Mouse (Mus musculus) hindbrain, embryonic 16.5 days (tissue): ENCODE data around the gene Arid3c. TPM values are rescaled to one million over a fixed set of nuclear protein-coding genes. Genes with fewer than 3 reads are reported as not detected.
A peak's percentile ranks its signal among the peaks of the same experiment; 100 is the strongest.

Experiments
- ATAC-seq: fragments of 200-750 bp; cut with Nextera tagmentation; 2 replicates; pipeline ENCODE4 v1.8.0; 2017; ENCODE audit warnings: moderate TSS enrichment, moderate library complexity
- H3K27ac ChIP-seq: fragments of 300-500 bp; sonication (generic); 2 replicates; pipeline ENCODE4 v1.5.1; 2014; ENCODE audit warnings: low read depth, mild to moderate bottlenecking, control low read depth, low read length, moderate library complexity
- H3K27me3 ChIP-seq: fragments of 300-500 bp; sonication (generic); replicated peaks from 2 replicates; pipeline ENCODE4 v1.6.1; 2014; ENCODE audit warnings: low read length; ENCODE audit not compliant: control insufficient read depth, insufficient read depth
- H3K36me3 ChIP-seq: fragments of 300-500 bp; sonication (generic); 2 replicates; pipeline ENCODE4 v1.6.1; 2014; ENCODE audit warnings: mild to moderate bottlenecking, low read length, moderate library complexity, mixed read lengths; ENCODE audit not compliant: control insufficient read depth, insufficient read depth
- H3K4me1 ChIP-seq: fragments of 300-500 bp; sonication (generic); 2 replicates; pipeline ENCODE4 v1.6.1; 2014; ENCODE audit warnings: low read depth, low read length; ENCODE audit not compliant: control insufficient read depth, insufficient read depth
- H3K4me2 ChIP-seq: fragments of 300-500 bp; sonication (generic); 2 replicates; pipeline ENCODE4 v1.6.1; 2014; ENCODE audit warnings: mild to moderate bottlenecking, low read length, control low read depth, moderate library complexity
- H3K4me3 ChIP-seq: fragments of 300-500 bp; sonication (generic); 2 replicates; pipeline ENCODE4 v1.5.1; 2014; ENCODE audit warnings: mild to moderate bottlenecking, low read length, control low read depth, moderate library complexity
- H3K9ac ChIP-seq: fragments of 300-500 bp; sonication (generic); 2 replicates; pipeline ENCODE4 v1.6.1; 2014; ENCODE audit warnings: low read depth, mild to moderate bottlenecking, control low read depth, low read length, moderate library complexity
- H3K9me3 ChIP-seq: fragments of 300-500 bp; sonication (generic); 2 replicates; pipeline ENCODE4 v1.6.1; 2014; ENCODE audit warnings: mild to moderate bottlenecking, low read length, moderate library complexity; ENCODE audit not compliant: control insufficient read depth
- WGBS: fragments of 180-500 bp; shearing (Covaris S2); extraction: QIAGEN DNeasy Blood & Tissue Kit; methylation state at CpG from one replicate; pipeline ENCODE4 v1.1.7; 2014; 5-methylcytosine and 5-hydroxymethylcytosine counted together
- polyA plus RNA-seq: library from polyadenylated mRNA; unstranded; fragments of >200 nt; fragmentation: Nextera tagmentation; extraction: Ambion mirVana; gene quantifications from 2 replicates; pipeline ENCODE4 v1.2.1, GENCODE M21; 2015

Arid3c gene
- polyA plus RNA-seq, 1 experiment from 2014 or later = 0.76 TPM

GRCm38 (mm10) chr4:41738256-41738603 is 7.3 kb upstream of the Arid3c start:
- WGBS = 69% methylated on average over 1 of the region's 1 CpGs
- Histone ChIP-seq H3K27me3 (0 out of 2 replicates have a peak, but pooled peaks cover under 1% of the 10 kb centered on the region), H3K4me1 (peaks cover 16% of the 10 kb centered on the region), H3K27ac (no peak overlapping the region), H3K9ac (no peak overlapping the region), H3K4me3 (no peak overlapping the region), H3K36me3 (peaks cover 8% of the 10 kb centered on the region; the same call in 1 of the 2 replicates), H3K9me3 (no peaks in the 10 kb centered on the region), H3K4me2 (no peak overlapping the region)
- no peak for ATAC-seq

- H3K9ac ChIP-seq = no peak overlapping the region
- peaks cover 5% of the 10 kb centered on the region for H3K27me3 ChIP-seq
- H3K4me2 ChIP-seq = no peak overlapping the region
- H3K4me1 ChIP-seq = peaks cover 16% of the 10 kb centered on the region
- no peak for ATAC-seq
- H3K9me3 ChIP-seq = no peaks in the 10 kb centered on the region
- H3K4me3 ChIP-seq = no peak overlapping the region
- WGBS = 39% methylated on average over 8 of the region's 8 CpGs
- peaks cover 8% of the 10 kb centered on the region; the same call in 1 of the 2 replicates for H3K36me3 ChIP-seq
- H3K27ac ChIP-seq = no peak overlapping the region
Measured at GRCm38 (mm10) chr4:41737602-41738255, 6.8 kb upstream of the Arid3c start.

- H3K4me3 ChIP-seq = no peak overlapping the region
- no peak overlapping the region for H3K9ac ChIP-seq
- WGBS = 11% methylated on average over 20 of the region's 20 CpGs
- H3K36me3 ChIP-seq = no peaks in the 10 kb centered on the region
- H3K27ac ChIP-seq = no peak overlapping the region
- H3K27me3 ChIP-seq = peaks cover 45% of the 10 kb centered on the region
- H3K4me1 ChIP-seq = peaks cover 21% of the 10 kb centered on the region
- no peaks in the 10 kb centered on the region for H3K9me3 ChIP-seq
- no peak for ATAC-seq
- H3K4me2 ChIP-seq = no peak overlapping the region
Measured at GRCm38 (mm10) chr4:41726826-41727621, 3.9 kb downstream of the Arid3c start.

DNA sequence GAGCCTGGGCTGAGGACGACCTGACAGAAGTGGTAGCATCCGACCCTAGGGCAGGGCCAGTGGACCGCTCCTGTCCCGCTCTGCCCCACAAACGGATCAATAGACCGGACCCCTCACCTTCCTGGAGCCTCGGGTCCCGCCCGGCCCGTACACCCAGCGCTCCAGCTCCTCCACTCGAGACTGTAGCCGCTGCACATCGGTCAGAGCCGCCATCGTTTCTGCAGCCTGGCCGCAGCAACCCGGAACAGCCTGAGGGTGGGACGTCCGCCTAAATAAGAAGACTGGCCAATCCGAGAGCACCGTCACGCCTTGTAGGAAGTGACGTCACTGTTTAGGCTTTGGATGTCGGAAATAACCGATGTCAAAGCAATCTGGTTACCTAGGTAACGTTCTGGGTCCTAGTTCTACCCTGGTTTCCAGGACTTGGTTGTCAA is 8.0 kb downstream of the Arid3c start, which contains the start of gene Dctn3:
Gene Dctn3, minus strand, starts transcription at position 253 of the 434 bp plus-strand sequence.
- peak within 1 kb of the TSS; percentile 63 for H3K27ac ChIP-seq

GRCm38 (mm10) chr4:41716834-41717233 is 14.1 kb downstream of the Arid3c start:
- no peak for ATAC-seq
- no peaks in the 10 kb centered on the region for H3K9me3 ChIP-seq
- peaks cover 21% of the 10 kb centered on the region for H3K4me1 ChIP-seq
- no peak overlapping the region for H3K27ac ChIP-seq
- 67% methylated on average over 6 of the region's 6 CpGs for WGBS
- H3K9ac ChIP-seq = no peak overlapping the region
- H3K27me3 ChIP-seq = no peaks in the 10 kb centered on the region
- H3K4me2 ChIP-seq = no peak overlapping the region
- no peak overlapping the region for H3K4me3 ChIP-seq
- H3K36me3 ChIP-seq = peaks cover 23% of the 10 kb centered on the region

More for the DNA sequence above, 8.0 kb downstream of the Arid3c start, which contains the start of gene Dctn3:
- Histone ChIP-seq H3K9ac (peak within 1 kb of the TSS; percentile 94), H3K4me2 (peak within 1 kb of the TSS; percentile 94), H3K36me3 (peaks cover 17% of the 10 kb centered on the region; the same call in 1 of the 2 replicates), H3K27me3 (peaks cover 25% of the 10 kb centered on the region), H3K4me3 (peak within 1 kb of the TSS; percentile 95), H3K9me3 (no peaks in the 10 kb centered on the region), H3K4me1 (peaks cover 17% of the 10 kb centered on the region)
- WGBS = 0% methylated on average over 27 of the region's 27 CpGs
- ATAC-seq = peak; percentile 97

DNA sequence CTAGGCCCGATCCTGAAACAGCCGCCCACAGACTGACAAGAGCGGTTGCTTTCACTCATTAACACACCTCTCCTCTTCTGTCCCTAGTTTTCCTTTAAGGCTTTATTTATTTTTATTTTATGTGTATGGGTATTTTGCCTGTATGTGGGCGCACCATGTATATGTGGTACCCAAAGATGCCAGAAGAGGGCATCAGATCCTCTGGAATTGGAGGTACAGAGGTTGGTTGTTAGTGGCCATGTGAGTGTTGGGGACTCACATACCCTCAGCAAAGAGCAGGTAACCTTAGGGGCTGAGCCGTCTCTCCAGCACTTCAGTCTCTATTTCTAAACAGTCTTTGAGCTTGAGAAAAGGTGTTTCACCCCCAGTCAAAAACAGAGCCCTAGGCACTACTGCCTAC is 15.3 kb downstream of the Arid3c start:
- peaks cover 23% of the 10 kb centered on the region for H3K36me3 ChIP-seq
- peaks cover 27% of the 10 kb centered on the region for H3K4me1 ChIP-seq
- H3K4me2 ChIP-seq = no peak overlapping the region
- H3K9ac ChIP-seq = no peak overlapping the region
- 81% methylated on average over 5 of the region's 5 CpGs for WGBS
- H3K27ac ChIP-seq = no peak overlapping the region
- H3K9me3 ChIP-seq = no peaks in the 10 kb centered on the region
- H3K4me3 ChIP-seq = no peak overlapping the region
- ATAC-seq = no peak
- H3K27me3 ChIP-seq = no peaks in the 10 kb centered on the region

DNA sequence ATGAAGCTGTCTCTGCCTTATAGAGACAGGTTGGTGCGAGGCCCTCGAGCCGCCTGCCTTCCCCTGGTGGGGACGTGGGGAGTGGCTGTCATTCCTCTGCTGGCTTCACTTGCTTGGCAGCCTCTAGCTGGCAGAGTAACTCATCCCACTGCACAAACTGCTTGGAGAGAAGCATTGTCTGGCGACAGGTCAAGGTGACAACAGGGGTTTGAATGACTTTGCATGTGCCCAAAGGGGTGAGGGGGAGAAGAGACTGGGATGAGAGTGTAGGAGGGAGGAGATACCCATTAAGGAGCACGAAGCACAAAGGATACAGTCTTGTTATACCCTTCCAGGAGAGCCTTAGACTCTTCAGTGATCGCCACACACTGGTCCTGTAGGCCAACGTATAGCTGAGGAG is 15.9 kb downstream of the Arid3c start:
- ATAC-seq = no peak
- Histone ChIP-seq H3K4me1 (peaks cover 27% of the 10 kb centered on the region), H3K27me3 (no peaks in the 10 kb centered on the region), H3K36me3 (peaks cover 21% of the 10 kb centered on the region), H3K4me3 (no peak overlapping the region), H3K4me2 (no peak overlapping the region), H3K9ac (no peak overlapping the region), H3K27ac (no peak overlapping the region), H3K9me3 (no peaks in the 10 kb centered on the region)
- 75% methylated on average over 8 of the region's 8 CpGs for WGBS

DNA sequence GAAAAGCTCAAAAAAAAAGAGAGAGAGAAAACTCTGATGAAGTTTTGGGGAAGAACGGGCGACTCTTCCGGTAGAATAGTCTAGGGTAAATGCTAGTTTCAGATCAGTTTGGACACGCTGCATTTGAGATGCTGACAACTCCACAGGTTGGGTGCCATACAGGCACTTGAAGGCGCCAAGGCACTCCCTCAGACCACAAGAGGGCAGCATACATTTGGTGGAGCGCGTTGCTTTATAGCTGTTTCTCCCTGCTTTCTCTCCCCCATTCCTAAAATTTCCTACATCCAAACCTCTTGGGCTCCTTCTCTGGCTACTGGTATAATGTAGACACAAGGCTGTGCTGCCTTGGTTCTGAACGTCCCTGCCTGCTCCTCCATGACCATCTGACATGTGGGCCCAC is 16.7 kb downstream of the Arid3c start:
- 0 out of 2 replicates have a peak overlapping the region, but pooled peaks have one; percentile 24 for H3K9ac ChIP-seq
- H3K27ac ChIP-seq = 0 out of 2 replicates have a peak overlapping the region, but pooled peaks have one; percentile 15

More for the DNA sequence above, 16.7 kb downstream of the Arid3c start:
- H3K9me3 ChIP-seq = no peaks in the 10 kb centered on the region
- whole genome bisulfite sequencing = 13% methylated on average over 8 of the region's 8 CpGs
- no peaks in the 10 kb centered on the region for H3K27me3 ChIP-seq
- peak overlapping the region; percentile 77 for H3K4me3 ChIP-seq
- H3K4me1 ChIP-seq = peaks cover 27% of the 10 kb centered on the region
- 0 out of 2 replicates have a peak, but pooled peaks have one; percentile 16 for ATAC-seq
- H3K36me3 ChIP-seq = peaks cover 17% of the 10 kb centered on the region
- H3K4me2 ChIP-seq = peak overlapping the region; percentile 80
